Mouse (Mus musculus) cerebellum, adult 2 months (tissue): ENCODE measurements at regions not wholly inside any gene's neighbourhood (a gene's known extent, or its start where the extent isn't known, plus 50 kb on each side); places are given as distances from the start of the nearest gene placed in this dataset.

Source experiments
- CTCF ChIP-seq: fragments of 200-500 bp; IDR thresholded peaks from 2 replicates; pipeline ENCODE4 v1.5.1; 2011; ENCODE audit warnings: low read depth, mild to moderate bottlenecking, control low read depth, low read length, moderate library complexity, borderline replicate concordance; ENCODE audit not compliant: insufficient read depth
- POLR2A ChIP-seq: fragments of 200-500 bp; IDR thresholded peaks from 2 replicates; pipeline ENCODE4 v1.6.1; 2011; ENCODE audit warnings: low read length, control low read depth, borderline replicate concordance; ENCODE audit not compliant: insufficient read depth

- no peak for TF ChIP-seq CTCF
- no peak for TF ChIP-seq POLR2A
Measured at GRCm38 (mm10) chr5:45957766-45958165, 100.4 kb upstream of the Lcorl start.
